Mouse (Mus musculus) left cerebral cortex, adult 2 months (tissue): ENCODE results near the gene Naip5. TPM values are rescaled to one million over a fixed set of nuclear protein-coding genes. Genes with fewer than 3 reads are reported as not detected.
"Not testable (repeated sequence)": the region's sequence is repeated elsewhere in the genome, so short reads cannot be mapped to it uniquely, and the experiment has no call there.

Experiments
- DNase-seq, 2 experiments: peaks; one replicate each; pipeline ENCODE4 v3.0.0; 2021 to 2022; ENCODE audit warnings: low spot score in 2 of 2, mixed read lengths in 1 of 2; ENCODE audit errors: extremely low spot score in 1 of 2
- H3K27ac ChIP-seq: fragments of 200-600 bp; 2 replicates; pipeline ENCODE4 v1.8.1; 2022
- H3K4me3 ChIP-seq: fragments of 200-600 bp; 2 replicates; pipeline ENCODE4 v1.8.1; 2022
- CTCF ChIP-seq: fragments of 200-600 bp; IDR thresholded peaks from 2 replicates; pipeline ENCODE4 v1.8.1; 2022; ENCODE audit warnings: antibody characterized with exemption, mild to moderate bottlenecking, moderate library complexity
- intact Hi-C: fragments of 180-260 bp; cut with DNase I; formaldehyde crosslinking; loops from one replicate; pipeline ENCODE4 v1.15.1; 2025
- total RNA-seq, 2 experiments: library from RNA; stranded (reverse); gene quantifications; 2 replicates each; pipeline ENCODE4 v1.2.3; 2021

Naip5 gene
- total RNA-seq, 2 experiments from 2014 or later: 0.28 to 0.43 TPM

DNA sequence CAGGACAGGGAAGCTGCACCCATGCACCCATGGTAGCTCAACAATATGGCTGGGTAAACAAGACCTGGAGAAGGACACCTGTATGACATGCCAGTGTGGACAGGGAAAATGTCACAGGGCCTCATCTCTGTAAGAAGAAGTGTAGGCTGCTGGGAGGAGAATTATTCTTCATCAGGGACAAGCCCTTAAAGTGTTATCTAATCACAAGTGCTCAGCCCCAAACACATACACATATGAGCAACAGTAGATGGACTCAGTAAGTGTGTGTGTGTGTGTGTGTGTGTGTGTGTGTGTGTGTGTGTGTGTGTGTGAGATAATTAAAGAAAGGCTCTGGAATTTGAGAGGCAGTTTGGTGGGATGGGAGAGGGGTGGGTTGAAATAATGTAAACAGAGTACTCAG, 45.3 kb downstream of the Naip5 start:
- DNase-seq: no peak
- TF ChIP-seq CTCF: no peak
- Histone ChIP-seq H3K27ac (no peak overlapping the region), H3K4me3 (no peak overlapping the region)
- intact Hi-C loops: no loop called here

DNA sequence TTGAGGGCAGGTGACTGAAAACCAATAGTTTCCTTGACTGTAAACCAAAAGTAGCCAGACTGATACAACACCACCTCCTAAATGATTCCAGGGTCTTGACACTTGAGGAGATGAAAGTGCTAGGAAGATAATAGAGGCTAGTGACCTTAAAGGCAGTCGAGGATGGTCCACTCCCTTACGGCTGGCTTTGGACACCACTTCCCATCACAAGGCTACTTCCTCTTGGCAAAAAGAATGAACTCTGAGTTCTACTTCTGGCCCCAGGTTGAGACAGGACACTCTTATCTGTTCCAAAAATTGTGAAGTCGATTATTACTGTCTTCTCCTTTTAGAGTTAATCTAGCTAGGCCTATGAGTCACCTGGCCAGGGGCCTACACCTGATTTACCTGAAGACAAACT, 50.7 kb downstream of the Naip5 start:
- intact Hi-C loops: no loop called here
- Histone ChIP-seq H3K4me3 (no peak overlapping the region), H3K27ac (no peak overlapping the region)
- DNase-seq: no peak
- no peak for TF ChIP-seq CTCF

DNA sequence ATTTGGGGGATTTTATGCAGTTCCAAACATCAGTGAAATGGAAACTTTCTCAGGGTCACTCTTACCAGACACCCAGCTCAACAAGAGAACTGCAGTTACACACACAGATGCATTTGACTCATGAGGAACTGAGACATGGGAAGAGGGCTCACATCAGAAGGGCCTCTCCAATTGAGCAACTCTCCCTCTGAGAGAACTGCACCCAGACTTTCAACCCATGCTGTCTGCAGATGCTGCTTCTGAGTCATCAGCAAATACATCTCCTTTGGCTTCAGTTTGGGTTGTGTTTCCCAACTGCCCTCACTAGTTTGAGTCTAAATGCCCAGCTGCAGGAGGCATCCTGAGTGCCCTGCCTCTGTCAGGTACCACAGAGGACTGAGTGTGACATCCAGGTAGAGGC, 63.0 kb downstream of the Naip5 start:
- DNase-seq, H3K27ac ChIP-seq, H3K4me3 ChIP-seq, intact Hi-C loops: not testable (repeated sequence)

DNA sequence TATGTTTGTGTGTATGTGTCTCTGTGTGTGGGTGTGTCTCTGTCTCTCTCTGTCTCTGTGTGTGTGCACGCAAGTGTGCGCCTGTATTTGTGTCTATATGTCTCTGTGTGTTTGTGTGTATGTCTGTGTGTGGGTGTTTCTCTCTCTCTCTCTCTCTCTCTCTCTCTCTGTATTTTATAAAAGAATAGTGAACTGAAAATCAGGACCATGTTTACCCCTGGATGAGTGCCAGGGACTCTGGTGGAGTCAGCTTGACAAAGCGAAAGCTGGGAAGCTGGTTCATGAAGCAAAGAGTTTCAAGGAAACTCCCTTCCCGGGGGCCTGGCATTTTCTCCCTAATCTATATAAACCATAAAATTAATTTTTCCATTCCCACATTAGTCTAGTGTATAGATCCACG, 71.8 kb downstream of the Naip5 start:
- DNase-seq, H3K4me3 ChIP-seq, H3K27ac ChIP-seq, intact Hi-C loops: not testable (repeated sequence)

DNA sequence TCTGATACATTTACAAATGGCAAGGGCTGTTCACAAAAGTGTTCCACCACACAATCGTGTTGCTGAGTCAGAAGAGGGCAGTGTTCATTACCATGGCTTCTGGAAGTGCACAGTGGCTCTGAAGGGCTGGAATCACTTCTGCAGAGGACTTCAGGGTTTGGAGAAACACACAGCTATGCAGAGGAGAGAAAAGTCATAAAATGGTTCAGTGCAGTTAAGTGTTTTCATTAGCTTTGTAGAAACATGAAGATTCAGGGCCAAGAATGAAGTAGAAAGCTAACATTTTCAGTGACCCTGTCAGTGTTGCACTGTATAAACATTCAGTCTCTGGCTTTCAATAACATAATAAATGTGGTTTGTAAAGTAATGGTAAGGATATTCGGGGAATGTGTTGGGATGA, 79.7 kb downstream of the Naip5 start:
- intact Hi-C loops, DNase-seq, H3K27ac ChIP-seq, H3K4me3 ChIP-seq: not testable (repeated sequence)

DNA sequence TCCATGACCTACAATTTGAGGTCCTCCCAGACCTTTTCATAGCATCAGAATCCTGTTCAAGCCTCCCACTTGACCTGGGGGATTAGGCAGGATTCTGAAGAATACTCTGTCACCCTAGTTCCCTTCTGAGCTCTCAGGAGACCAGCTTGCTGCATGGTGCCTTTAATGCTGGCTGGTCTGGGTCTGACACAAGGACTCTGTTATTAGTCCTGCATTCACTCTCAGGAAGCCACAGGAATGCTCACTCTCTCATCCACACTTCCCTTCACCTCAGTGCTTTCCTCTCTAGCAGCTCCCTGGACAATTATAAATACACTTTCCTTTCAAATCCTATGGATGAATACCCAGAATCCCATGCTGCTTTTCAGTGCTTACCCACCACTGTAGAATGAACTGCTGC, 83.7 kb downstream of the Naip5 start:
- DNase-seq, H3K27ac ChIP-seq, intact Hi-C loops, H3K4me3 ChIP-seq: not testable (repeated sequence)

Other genes starting within 250 kb of the Naip5 start
- 10 to 100 TPM; 22.9 to 26.9 TPM for gene Mccc2, start 230.7 kb downstream of the Naip5 start, total RNA-seq
- gene Bdp1, start 142.3 kb downstream of the Naip5 start, total RNA-seq: 10 to 100 TPM; 44.1 to 54.6 TPM
- 10 to 100 TPM; 15.1 to 22.9 TPM for gene Serf1, start 138.3 kb downstream of the Naip5 start, total RNA-seq
- gene Smn1, start 121.5 kb downstream of the Naip5 start, total RNA-seq: 10 to 100 TPM; 41.3 to 44.8 TPM
- gene Naip2, start 44.2 kb downstream of the Naip5 start, total RNA-seq: under 1 TPM; 0.42 to 0.48 TPM
- gene Naip6, start 71.4 kb upstream of the Naip5 start, total RNA-seq: under 1 TPM; 0.19 to 0.25 TPM
- gene Naip1, start 206.5 kb upstream of the Naip5 start, total RNA-seq: under 1 TPM; 0.16 to 0.25 TPM
- gene Gtf2h2, start 246.3 kb upstream of the Naip5 start, total RNA-seq: 10 to 100 TPM; 42.4 to 47.5 TPM